Mouse (Mus musculus): ENCODE measurements around the gene Gm49396. TPM values are rescaled to one million over a fixed set of nuclear protein-coding genes. Genes with fewer than 3 reads are reported as not detected.

Gm49396 gene
- polyA plus RNA-seq, 1 experiment from 2014 or later, result 16.3 TPM

GRCm38 (mm10) chr7:30615049-30615760 is 52.1 kb downstream of the Gm49396 start:
- Histone ChIP-seq H3K27ac (no peak overlapping the region), H3K9me3 (0 out of 2 replicates have a peak, but pooled peaks cover 4% of the 10 kb centered on the region), H3K9ac (replicated peaks) (no peak overlapping the region), H3K36me3 (peaks cover 53% of the 10 kb centered on the region), H3K4me1 (replicated peaks) (no peaks in the 10 kb centered on the region), H3K4me3 (replicated peaks) (no peak overlapping the region), H3K4me2 (no peak overlapping the region), H3K27me3 (no peaks in the 10 kb centered on the region)
- 64% methylated on average over 5 of the region's 5 CpGs for WGBS
- ATAC-seq (ENCODE audit: insufficient number of reproducible peaks, insufficient read depth, low FRiP score, low TSS enrichment, low read depth), result no peak

Small RNA genes lying within 50 kb of the gene (microRNA-seq; reads per million reads assigned to microRNA genes)
- gene Gm38670 (1.9 reads per million), gene Mir3569 (not detected)

Other genes with a start within 250 kb of the Gm49396 start
- 84.6 and 98.6 TPM in 2 replicates for gene Syne4, start 248.5 kb upstream of the Gm49396 start, polyA plus RNA-seq (2016; fragmentation: Nextera tagmentation; extraction: Ambion mirVana)
- gene E130208F15Rik, start 241.6 kb upstream of the Gm49396 start, polyA plus RNA-seq (2016; fragmentation: Nextera tagmentation; extraction: Ambion mirVana), result 0.97 and 5.0 TPM in 2 replicates
- 20.7 and 23.6 TPM in 2 replicates for gene Sdhaf1, start 239.4 kb upstream of the Gm49396 start, polyA plus RNA-seq (2016; fragmentation: Nextera tagmentation; extraction: Ambion mirVana)
- gene Lrfn3, start 200.6 kb upstream of the Gm49396 start, polyA plus RNA-seq (2016; fragmentation: Nextera tagmentation; extraction: Ambion mirVana), result 6.2 and 6.6 TPM in 2 replicates
- gene Tyrobp, start 149.6 kb upstream of the Gm49396 start, polyA plus RNA-seq (2016; fragmentation: Nextera tagmentation; extraction: Ambion mirVana), result 14.1 and 19.6 TPM in 2 replicates
- 0.77 TPM in 1 of 2 replicates, not detected in the other for gene Hcst, start 143.5 kb upstream of the Gm49396 start, polyA plus RNA-seq (2016; fragmentation: Nextera tagmentation; extraction: Ambion mirVana)
- gene Nfkbid, start 141.6 kb upstream of the Gm49396 start, polyA plus RNA-seq (2016; fragmentation: Nextera tagmentation; extraction: Ambion mirVana), result 1.2 and 1.3 TPM in 2 replicates
- gene Aplp1, start 117.8 kb upstream of the Gm49396 start, polyA plus RNA-seq (2016; fragmentation: Nextera tagmentation; extraction: Ambion mirVana), result 32.5 and 33.9 TPM in 2 replicates
- gene Kirrel2, start 105.7 kb upstream of the Gm49396 start, polyA plus RNA-seq (2016; fragmentation: Nextera tagmentation; extraction: Ambion mirVana), result 0.29 and 0.65 TPM in 2 replicates
- gene Nphs1, start 105.0 kb upstream of the Gm49396 start, polyA plus RNA-seq (2016; fragmentation: Nextera tagmentation; extraction: Ambion mirVana), result 0.10 TPM in 1 of 2 replicates, not detected in the other
- gene Prodh2, start 69.7 kb upstream of the Gm49396 start, polyA plus RNA-seq (2016; fragmentation: Nextera tagmentation; extraction: Ambion mirVana), result not detected in 2 replicates
- gene Arhgap33, start 28.3 kb upstream of the Gm49396 start, polyA plus RNA-seq (2016; fragmentation: Nextera tagmentation; extraction: Ambion mirVana), result 15.1 and 17.7 TPM in 2 replicates
- 9.5 and 10.9 TPM in 2 replicates for gene Hspb6, start 11.2 kb upstream of the Gm49396 start, polyA plus RNA-seq (2016; fragmentation: Nextera tagmentation; extraction: Ambion mirVana)
- gene Proser3, start 11.0 kb upstream of the Gm49396 start, polyA plus RNA-seq (2016; fragmentation: Nextera tagmentation; extraction: Ambion mirVana), result 15.3 and 16.0 TPM in 2 replicates
- 45.4 and 51.5 TPM in 2 replicates for gene Lin37, start 3.5 kb upstream of the Gm49396 start, polyA plus RNA-seq (2016; fragmentation: Nextera tagmentation; extraction: Ambion mirVana)
- 87.8 and 89.9 TPM in 2 replicates for gene U2af1l4, start within 50 bp of the Gm49396 start, polyA plus RNA-seq (2016; fragmentation: Nextera tagmentation; extraction: Ambion mirVana)
- gene Psenen, start 283 bp downstream of the Gm49396 start, polyA plus RNA-seq (2016; fragmentation: Nextera tagmentation; extraction: Ambion mirVana), result 136 TPM in 2 replicates
- gene Igflr1, start 2.1 kb downstream of the Gm49396 start, polyA plus RNA-seq (2016; fragmentation: Nextera tagmentation; extraction: Ambion mirVana), result 3.2 and 4.1 TPM in 2 replicates
- 11.0 and 12.1 TPM in 2 replicates for gene Kmt2b, start 25.4 kb downstream of the Gm49396 start, polyA plus RNA-seq (2016; fragmentation: Nextera tagmentation; extraction: Ambion mirVana)
- gene Zbtb32, start 35.6 kb downstream of the Gm49396 start, polyA plus RNA-seq (2016; fragmentation: Nextera tagmentation; extraction: Ambion mirVana), result 0.25 and 0.38 TPM in 2 replicates
- gene Upk1a, start 49.5 kb downstream of the Gm49396 start, polyA plus RNA-seq (2016; fragmentation: Nextera tagmentation; extraction: Ambion mirVana), result 1.4 and 2.0 TPM in 2 replicates
- gene Cox6b1, start 62.8 kb downstream of the Gm49396 start, polyA plus RNA-seq (2016; fragmentation: Nextera tagmentation; extraction: Ambion mirVana), result 783 and 848 TPM in 2 replicates
- gene Etv2, start 72.5 kb downstream of the Gm49396 start, polyA plus RNA-seq (2016; fragmentation: Nextera tagmentation; extraction: Ambion mirVana), result not detected in 2 replicates
- gene Rbm42, start 87.0 kb downstream of the Gm49396 start, polyA plus RNA-seq (2016; fragmentation: Nextera tagmentation; extraction: Ambion mirVana), result 150 and 155 TPM in 2 replicates
- 64.3 and 70.0 TPM in 2 replicates for gene Haus5, start 101.7 kb downstream of the Gm49396 start, polyA plus RNA-seq (2016; fragmentation: Nextera tagmentation; extraction: Ambion mirVana)
- not detected in 2 replicates for gene Pmis2, start 108.3 kb downstream of the Gm49396 start, polyA plus RNA-seq (2016; fragmentation: Nextera tagmentation; extraction: Ambion mirVana)
- gene 2200002J24Rik, start 135.6 kb downstream of the Gm49396 start, polyA plus RNA-seq (2016; fragmentation: Nextera tagmentation; extraction: Ambion mirVana), result not detected in 2 replicates
- gene Atp4a, start 148.9 kb downstream of the Gm49396 start, polyA plus RNA-seq (2016; fragmentation: Nextera tagmentation; extraction: Ambion mirVana), result 0.50 and 0.60 TPM in 2 replicates
- 158 and 162 TPM in 2 replicates for gene Tmem147, start 166.2 kb downstream of the Gm49396 start, polyA plus RNA-seq (2016; fragmentation: Nextera tagmentation; extraction: Ambion mirVana)
- gene Gapdhs, start 180.3 kb downstream of the Gm49396 start, polyA plus RNA-seq (2016; fragmentation: Nextera tagmentation; extraction: Ambion mirVana), result 0.51 and 0.71 TPM in 2 replicates
- 1.7 and 2.3 TPM in 2 replicates for gene Sbsn, start 188.1 kb downstream of the Gm49396 start, polyA plus RNA-seq (2016; fragmentation: Nextera tagmentation; extraction: Ambion mirVana)
- not detected in 2 replicates for gene Dmkn, start 200.4 kb downstream of the Gm49396 start, polyA plus RNA-seq (2016; fragmentation: Nextera tagmentation; extraction: Ambion mirVana)
- gene Krtdap, start 224.6 kb downstream of the Gm49396 start, polyA plus RNA-seq (2016; fragmentation: Nextera tagmentation; extraction: Ambion mirVana), result not detected in 2 replicates